Mouse (Mus musculus): ENCODE results near the gene Pwwp2b.
A peak's percentile ranks its signal among the peaks of the same experiment; 100 is the strongest.

DNA sequence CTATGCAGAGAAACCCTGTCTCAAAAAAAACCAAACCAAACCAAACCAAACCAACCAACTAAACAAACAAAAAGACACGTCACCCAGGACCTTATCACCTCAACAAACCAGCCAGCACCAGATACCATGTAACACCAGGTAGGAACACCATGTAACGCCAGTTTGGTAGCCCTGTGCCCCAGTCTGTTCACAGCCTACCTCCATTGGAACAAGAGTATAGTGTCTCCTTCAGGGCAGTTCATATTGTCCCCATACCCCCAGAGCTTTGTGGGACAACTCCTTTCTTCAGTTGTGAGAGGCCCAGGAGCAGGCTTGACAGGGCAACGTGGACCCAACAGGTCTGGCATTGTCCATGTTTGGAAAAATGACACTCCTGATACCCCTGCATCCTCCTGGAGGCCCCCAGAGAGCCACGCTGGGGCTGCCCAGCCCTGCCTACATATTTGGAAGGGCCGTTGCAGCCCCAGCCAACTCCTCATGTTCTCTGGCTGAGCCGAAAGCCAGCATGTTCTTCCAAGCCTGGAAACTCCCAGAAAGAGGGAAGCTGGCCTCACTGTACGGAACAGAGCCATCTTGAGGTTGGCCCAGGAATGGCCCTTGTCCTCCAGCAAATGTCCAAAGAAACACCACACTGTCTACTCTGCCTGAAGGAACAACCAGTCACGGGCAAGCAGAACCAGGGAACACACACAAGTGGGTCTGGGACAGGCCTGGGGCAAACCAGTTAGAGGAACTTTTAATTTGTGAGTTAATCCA lies 60.0 kb downstream of the Pwwp2b start:
- TF ChIP-seq POLR2A (IDR thresholded peaks at IDR 0.05; ENCODE audit: borderline replicate concordance, extremely low read depth, insufficient read depth, insufficient read length, poor library complexity, severe bottlenecking), result no peak
- TF ChIP-seq CTCF (IDR thresholded peaks at IDR 0.05; ENCODE audit: borderline replicate concordance, extremely low read depth, insufficient read depth, insufficient read length), result peak; percentile 44; the same call in 1 of the 2 replicates
